Mouse (Mus musculus) bone marrow, adult 2 months (tissue): Measurements from ENCODE around the gene Rgs10. TPM values are rescaled to one million over a fixed set of nuclear protein-coding genes. Genes with fewer than 3 reads are reported as not detected.
A peak's percentile ranks its signal among the peaks of the same experiment; 100 is the strongest.

ENCODE experiments used
- H3K27ac ChIP-seq: fragments of 200-500 bp; 2 replicates; pipeline ENCODE4 v1.5.1; 2012; ENCODE audit warnings: low read depth, mild to moderate bottlenecking, control low read depth, inconsistent platforms, low read length; ENCODE audit not compliant: control insufficient read depth, poor library complexity, insufficient read depth
- H3K4me1 ChIP-seq: fragments of 200-500 bp; 2 replicates; pipeline ENCODE4 v1.6.1; 2011; ENCODE audit warnings: low read length; ENCODE audit not compliant: control insufficient read depth, insufficient read depth
- H3K4me3 ChIP-seq: fragments of 200-500 bp; replicated peaks from 2 replicates; pipeline ENCODE3; 2011; ENCODE audit warnings: mild to moderate bottlenecking, low read depth, low read length, control low read depth; ENCODE audit not compliant: control insufficient read depth
- CTCF ChIP-seq: fragments of 200-500 bp; IDR thresholded peaks from 2 replicates; pipeline ENCODE4 v1.5.1; 2011; ENCODE audit warnings: low read length, control low read depth; ENCODE audit not compliant: control insufficient read depth, insufficient read depth
- POLR2A ChIP-seq: fragments of 200-500 bp; IDR thresholded peaks from 2 replicates; pipeline ENCODE4 v1.6.1; 2011; ENCODE audit warnings: low read depth, mild to moderate bottlenecking, control low read depth, low read length, borderline replicate concordance; ENCODE audit not compliant: control insufficient read depth
- WGBS: fragments of 180-500 bp; shearing (Covaris S2); methylation state at CpG from one replicate; pipeline ENCODE4 v1.1.7; 2018; 5-methylcytosine and 5-hydroxymethylcytosine counted together
- polyA plus RNA-seq: library from polyadenylated mRNA; stranded (reverse); fragments of >200 nt; gene quantifications from 2 replicates; pipeline ENCODE4 v1.2.4, GENCODE M21; 2011; ENCODE audit warnings: low replicate concordance; ENCODE audit not compliant: missing spikeins, insufficient read depth, insufficient read length

The Rgs10 gene
- polyA plus RNA-seq, 1 experiment: 118 TPM

- H3K27ac ChIP-seq: no peak overlapping the region
- WGBS: 84% methylated on average over 4 of the region's 4 CpGs
- no peak overlapping the region for H3K4me3 ChIP-seq
- no peaks in the 10 kb centered on the region for H3K4me1 ChIP-seq
- no peak for TF ChIP-seq CTCF
- no peak for TF ChIP-seq POLR2A
Measured at GRCm38 (mm10) chr7:128362916-128363315, 55.6 kb downstream of the Rgs10 start.

GRCm38 (mm10) chr7:128359741-128360140 is 58.8 kb downstream of the Rgs10 start:
- Histone ChIP-seq H3K4me1 (peaks cover 1% of the 10 kb centered on the region; the same call in 1 of the 2 replicates), H3K27ac (no peak overlapping the region), H3K4me3 (no peak overlapping the region)
- 65% methylated on average over 9 of the region's 9 CpGs for WGBS
- TF ChIP-seq CTCF: peak; percentile 46
- TF ChIP-seq POLR2A: no peak

GRCm38 (mm10) chr7:128359164-128359563 is 59.4 kb downstream of the Rgs10 start:
- H3K4me1 ChIP-seq: peaks cover 1% of the 10 kb centered on the region; the same call in 1 of the 2 replicates
- no peak overlapping the region for H3K27ac ChIP-seq
- WGBS: 31% methylated on average over 7 of the region's 7 CpGs
- no peak for TF ChIP-seq POLR2A
- no peak for TF ChIP-seq CTCF
- H3K4me3 ChIP-seq: no peak overlapping the region

GRCm38 (mm10) chr7:128358741-128359140 is 59.8 kb downstream of the Rgs10 start:
- 56% methylated on average over 9 of the region's 9 CpGs for WGBS
- no peak for TF ChIP-seq POLR2A
- TF ChIP-seq CTCF: no peak
- H3K4me3 ChIP-seq: no peak overlapping the region
- H3K4me1 ChIP-seq: peaks cover 1% of the 10 kb centered on the region; the same call in 1 of the 2 replicates
- no peak overlapping the region for H3K27ac ChIP-seq

GRCm38 (mm10) chr7:128356868-128357755 is 61.4 kb downstream of the Rgs10 start:
- peaks cover 1% of the 10 kb centered on the region; the same call in 1 of the 2 replicates for H3K4me1 ChIP-seq
- WGBS: 59% methylated on average over 9 of the region's 9 CpGs
- no peak overlapping the region for H3K27ac ChIP-seq
- no peak overlapping the region for H3K4me3 ChIP-seq
- TF ChIP-seq POLR2A (no peak), CTCF (peak; percentile 25; the same call in 1 of the 2 replicates)

GRCm38 (mm10) chr7:128355463-128355862 is 63.1 kb downstream of the Rgs10 start:
- peaks cover 1% of the 10 kb centered on the region; the same call in 1 of the 2 replicates for H3K4me1 ChIP-seq
- H3K4me3 ChIP-seq: no peak overlapping the region
- H3K27ac ChIP-seq: no peak overlapping the region
- no peak for TF ChIP-seq POLR2A
- no peak for TF ChIP-seq CTCF
- whole genome bisulfite sequencing: 82% methylated on average over 5 of the region's 5 CpGs

GRCm38 (mm10) chr7:128352721-128353120 is 65.8 kb downstream of the Rgs10 start:
- Histone ChIP-seq H3K4me1 (peaks cover 1% of the 10 kb centered on the region; the same call in 1 of the 2 replicates), H3K27ac (no peak overlapping the region), H3K4me3 (no peak overlapping the region)
- WGBS: 69% methylated on average over 3 of the region's 3 CpGs
- TF ChIP-seq CTCF: no peak
- no peak for TF ChIP-seq POLR2A

GRCm38 (mm10) chr7:128351176-128351575 is 67.4 kb downstream of the Rgs10 start:
- TF ChIP-seq POLR2A: no peak
- TF ChIP-seq CTCF: no peak
- WGBS: 80% methylated on average over 3 of the region's 5 CpGs
- Histone ChIP-seq H3K4me1 (no peaks in the 10 kb centered on the region), H3K4me3 (no peak overlapping the region), H3K27ac (no peak overlapping the region)

- no peak overlapping the region for H3K27ac ChIP-seq
- no peak overlapping the region for H3K4me3 ChIP-seq
- TF ChIP-seq CTCF: no peak
- TF ChIP-seq POLR2A: no peak
- no peaks in the 10 kb centered on the region for H3K4me1 ChIP-seq
- WGBS: 77% methylated on average over 7 of the region's 7 CpGs
Measured at GRCm38 (mm10) chr7:128350316-128350715, 68.2 kb downstream of the Rgs10 start.

- no peaks in the 10 kb centered on the region; the same call in 1 of the 2 replicates for H3K4me1 ChIP-seq
- TF ChIP-seq POLR2A: no peak
- TF ChIP-seq CTCF: no peak
Measured at GRCm38 (mm10) chr7:128349751-128350150, 68.8 kb downstream of the Rgs10 start.

More at GRCm38 (mm10) chr7:128349751-128350150, 68.8 kb downstream of the Rgs10 start:
- WGBS: 90% methylated on average over 4 of the region's 4 CpGs
- Histone ChIP-seq H3K27ac (no peak overlapping the region), H3K4me3 (no peak overlapping the region)
